Mouse (Mus musculus): ENCODE data around the gene Zfp108. TPM values are rescaled to one million over a fixed set of nuclear protein-coding genes. Genes with fewer than 3 reads are reported as not detected.

Zfp108 gene
- polyA plus RNA-seq, 1 experiment: 0.25 TPM

- TF ChIP-seq FOSL1 (IDR thresholded peaks at IDR 0.05; ENCODE audit: insufficient read depth, low read length, poor library complexity, severe bottlenecking) (no peak), CTCF (IDR thresholded peaks at IDR 0.05; ENCODE audit: control insufficient read depth, insufficient read depth, insufficient read length) (no peak), MYOG (IDR thresholded peaks at IDR 0.05; ENCODE audit: control insufficient read depth, extremely low read depth, insufficient read length) (no peak), USF1 (IDR thresholded peaks at IDR 0.05; ENCODE audit: low read depth) (no peak), CEBPB (IDR thresholded peaks at IDR 0.05; ENCODE audit: low read depth) (no peak), MAX (IDR thresholded peaks at IDR 0.05) (no peak), MYOD1 (IDR thresholded peaks at IDR 0.05; ENCODE audit: control insufficient read depth, insufficient read length, low read depth) (no peak)
- Histone ChIP-seq H3K79me2 (ENCODE audit: control insufficient read depth, insufficient read depth) (no peaks in the 10 kb centered on the region), H3ac (ENCODE audit: control insufficient read depth, insufficient read length, low read depth) (no peak overlapping the region), H3K4me3 (ENCODE audit: insufficient read depth, poor library complexity, severe bottlenecking) (no peak overlapping the region), H3K27me3 (ENCODE audit: control insufficient read depth, insufficient read depth, insufficient read length) (peaks cover 9% of the 10 kb centered on the region), H3K79me3 (ENCODE audit: low read depth) (no peaks in the 10 kb centered on the region), H3K36me3 (ENCODE audit: control insufficient read depth, insufficient read depth) (no peaks in the 10 kb centered on the region)
These were observed 25.6 kb downstream of the Zfp108 start for GRCm38 (mm10) chr7:24280031-24280857.

- no peak for TF ChIP-seq FOSL1 (IDR thresholded peaks at IDR 0.05; ENCODE audit: insufficient read depth, low read length, poor library complexity, severe bottlenecking)
- TF ChIP-seq MYOD1 (IDR thresholded peaks at IDR 0.05; ENCODE audit: control insufficient read depth, insufficient read length, low read depth): no peak
- no peak for TF ChIP-seq MAX (IDR thresholded peaks at IDR 0.05)
- TF ChIP-seq CTCF (IDR thresholded peaks at IDR 0.05; ENCODE audit: control insufficient read depth, insufficient read depth, insufficient read length): no peak
- TF ChIP-seq CEBPB (IDR thresholded peaks at IDR 0.05; ENCODE audit: low read depth): no peak
- no peak for TF ChIP-seq MYOG (IDR thresholded peaks at IDR 0.05; ENCODE audit: control insufficient read depth, extremely low read depth, insufficient read length)
- no peak for TF ChIP-seq USF1 (IDR thresholded peaks at IDR 0.05; ENCODE audit: low read depth)
- Histone ChIP-seq H3K79me2 (ENCODE audit: control insufficient read depth, insufficient read depth) (no peaks in the 10 kb centered on the region), H3ac (ENCODE audit: control insufficient read depth, insufficient read length, low read depth) (no peak overlapping the region), H3K27me3 (ENCODE audit: control insufficient read depth, insufficient read depth, insufficient read length) (peaks cover 9% of the 10 kb centered on the region), H3K79me3 (ENCODE audit: low read depth) (no peaks in the 10 kb centered on the region), H3K4me3 (ENCODE audit: insufficient read depth, poor library complexity, severe bottlenecking) (no peak overlapping the region), H3K36me3 (ENCODE audit: control insufficient read depth, insufficient read depth) (no peaks in the 10 kb centered on the region)
These were observed 26.2 kb downstream of the Zfp108 start for GRCm38 (mm10) chr7:24280858-24281145.

GRCm38 (mm10) chr7:24286090-24286489, 31.5 kb downstream of the Zfp108 start:
- no peaks in the 10 kb centered on the region for H3K79me2 ChIP-seq (ENCODE audit: control insufficient read depth, insufficient read depth)
- no peaks in the 10 kb centered on the region for H3K79me3 ChIP-seq (ENCODE audit: low read depth)
- H3K27me3 ChIP-seq (ENCODE audit: control insufficient read depth, insufficient read depth, insufficient read length): peaks cover 3% of the 10 kb centered on the region
- no peaks in the 10 kb centered on the region for H3K36me3 ChIP-seq (ENCODE audit: control insufficient read depth, insufficient read depth)
- H3K4me3 ChIP-seq (ENCODE audit: insufficient read depth, poor library complexity, severe bottlenecking): no peak overlapping the region
- no peak for TF ChIP-seq MAX (IDR thresholded peaks at IDR 0.05)
- TF ChIP-seq MYOD1 (IDR thresholded peaks at IDR 0.05; ENCODE audit: control insufficient read depth, insufficient read length, low read depth): no peak
- no peak for TF ChIP-seq CTCF (IDR thresholded peaks at IDR 0.05; ENCODE audit: control insufficient read depth, insufficient read depth, insufficient read length)
- no peak for TF ChIP-seq FOSL1 (IDR thresholded peaks at IDR 0.05; ENCODE audit: insufficient read depth, low read length, poor library complexity, severe bottlenecking)
- no peak for TF ChIP-seq MYOG (IDR thresholded peaks at IDR 0.05; ENCODE audit: control insufficient read depth, extremely low read depth, insufficient read length)
- TF ChIP-seq CEBPB (IDR thresholded peaks at IDR 0.05; ENCODE audit: low read depth): no peak
- TF ChIP-seq USF1 (IDR thresholded peaks at IDR 0.05; ENCODE audit: low read depth): no peak
- H3ac ChIP-seq (ENCODE audit: control insufficient read depth, insufficient read length, low read depth): no peak overlapping the region

GRCm38 (mm10) chr7:24286916-24287315, 32.3 kb downstream of the Zfp108 start:
- H3K79me3 ChIP-seq (ENCODE audit: low read depth): no peaks in the 10 kb centered on the region
- no peaks in the 10 kb centered on the region for H3K79me2 ChIP-seq (ENCODE audit: control insufficient read depth, insufficient read depth)
- no peaks in the 10 kb centered on the region for H3K36me3 ChIP-seq (ENCODE audit: control insufficient read depth, insufficient read depth)
- no peak overlapping the region for H3K4me3 ChIP-seq (ENCODE audit: insufficient read depth, poor library complexity, severe bottlenecking)
- H3K27me3 ChIP-seq (ENCODE audit: control insufficient read depth, insufficient read depth, insufficient read length): peaks cover 3% of the 10 kb centered on the region
- H3ac ChIP-seq (ENCODE audit: control insufficient read depth, insufficient read length, low read depth): no peak overlapping the region
- no peak for TF ChIP-seq CTCF (IDR thresholded peaks at IDR 0.05; ENCODE audit: control insufficient read depth, insufficient read depth, insufficient read length)
- no peak for TF ChIP-seq USF1 (IDR thresholded peaks at IDR 0.05; ENCODE audit: low read depth)
- no peak for TF ChIP-seq MYOG (IDR thresholded peaks at IDR 0.05; ENCODE audit: control insufficient read depth, extremely low read depth, insufficient read length)
- TF ChIP-seq MYOD1 (IDR thresholded peaks at IDR 0.05; ENCODE audit: control insufficient read depth, insufficient read length, low read depth): no peak
- no peak for TF ChIP-seq FOSL1 (IDR thresholded peaks at IDR 0.05; ENCODE audit: insufficient read depth, low read length, poor library complexity, severe bottlenecking)
- TF ChIP-seq MAX (IDR thresholded peaks at IDR 0.05): no peak
- TF ChIP-seq CEBPB (IDR thresholded peaks at IDR 0.05; ENCODE audit: low read depth): no peak

GRCm38 (mm10) chr7:24287670-24288069, 33.1 kb downstream of the Zfp108 start:
- Histone ChIP-seq H3K27me3 (ENCODE audit: control insufficient read depth, insufficient read depth, insufficient read length) (peaks cover 3% of the 10 kb centered on the region), H3K79me2 (ENCODE audit: control insufficient read depth, insufficient read depth) (no peaks in the 10 kb centered on the region), H3K4me3 (ENCODE audit: insufficient read depth, poor library complexity, severe bottlenecking) (no peak overlapping the region), H3K79me3 (ENCODE audit: low read depth) (no peaks in the 10 kb centered on the region), H3ac (ENCODE audit: control insufficient read depth, insufficient read length, low read depth) (no peak overlapping the region), H3K36me3 (ENCODE audit: control insufficient read depth, insufficient read depth) (no peaks in the 10 kb centered on the region)
- TF ChIP-seq MYOD1 (IDR thresholded peaks at IDR 0.05; ENCODE audit: control insufficient read depth, insufficient read length, low read depth): no peak

GRCm38 (mm10) chr7:24288512-24288911, 33.9 kb downstream of the Zfp108 start:
- Histone ChIP-seq H3K4me3 (ENCODE audit: insufficient read depth, poor library complexity, severe bottlenecking) (no peak overlapping the region), H3K36me3 (ENCODE audit: control insufficient read depth, insufficient read depth) (no peaks in the 10 kb centered on the region), H3K79me3 (ENCODE audit: low read depth) (no peaks in the 10 kb centered on the region), H3K27me3 (ENCODE audit: control insufficient read depth, insufficient read depth, insufficient read length) (peaks cover 3% of the 10 kb centered on the region), H3ac (ENCODE audit: control insufficient read depth, insufficient read length, low read depth) (no peak overlapping the region), H3K79me2 (ENCODE audit: control insufficient read depth, insufficient read depth) (no peaks in the 10 kb centered on the region)
- TF ChIP-seq MAX (IDR thresholded peaks at IDR 0.05) (no peak), FOSL1 (IDR thresholded peaks at IDR 0.05; ENCODE audit: insufficient read depth, low read length, poor library complexity, severe bottlenecking) (no peak), MYOG (IDR thresholded peaks at IDR 0.05; ENCODE audit: control insufficient read depth, extremely low read depth, insufficient read length) (no peak), CEBPB (IDR thresholded peaks at IDR 0.05; ENCODE audit: low read depth) (no peak), MYOD1 (IDR thresholded peaks at IDR 0.05; ENCODE audit: control insufficient read depth, insufficient read length, low read depth) (no peak), CTCF (IDR thresholded peaks at IDR 0.05; ENCODE audit: control insufficient read depth, insufficient read depth, insufficient read length) (no peak), USF1 (IDR thresholded peaks at IDR 0.05; ENCODE audit: low read depth) (no peak)
